Mouse (Mus musculus) cerebellum, adult (tissue): ENCODE data around the gene Cmtm8.

Experiments
- ATAC-seq: cut with Nextera tagmentation; 2 replicates; pipeline ENCODE4 v1.9.2; 2017; ENCODE audit warnings: mild to moderate bottlenecking, moderate library complexity, mixed read lengths; ENCODE audit not compliant: insufficient number of reproducible peaks, low FRiP score, low TSS enrichment

Cmtm8 gene

DNA sequence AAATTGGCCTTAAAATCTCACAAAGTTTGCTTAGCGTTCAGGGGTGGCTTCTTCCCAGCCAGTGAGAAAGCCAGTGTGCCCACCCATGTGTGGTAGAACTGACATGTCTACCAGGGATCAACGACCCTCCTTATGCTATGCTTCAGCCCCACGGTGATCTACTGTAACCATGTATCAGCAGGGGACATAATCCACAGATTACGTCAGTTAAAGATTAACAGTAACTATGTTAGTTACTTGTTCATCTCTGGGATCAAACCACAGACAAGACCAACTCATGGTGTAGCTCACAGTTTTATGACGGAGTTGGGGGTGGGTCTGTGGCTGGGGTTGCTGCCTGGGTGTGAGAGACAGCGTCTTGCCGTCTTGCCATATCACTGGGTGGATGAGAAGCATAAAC is 19.8 kb downstream of the Cmtm8 start:
- ATAC-seq = no peak

DNA sequence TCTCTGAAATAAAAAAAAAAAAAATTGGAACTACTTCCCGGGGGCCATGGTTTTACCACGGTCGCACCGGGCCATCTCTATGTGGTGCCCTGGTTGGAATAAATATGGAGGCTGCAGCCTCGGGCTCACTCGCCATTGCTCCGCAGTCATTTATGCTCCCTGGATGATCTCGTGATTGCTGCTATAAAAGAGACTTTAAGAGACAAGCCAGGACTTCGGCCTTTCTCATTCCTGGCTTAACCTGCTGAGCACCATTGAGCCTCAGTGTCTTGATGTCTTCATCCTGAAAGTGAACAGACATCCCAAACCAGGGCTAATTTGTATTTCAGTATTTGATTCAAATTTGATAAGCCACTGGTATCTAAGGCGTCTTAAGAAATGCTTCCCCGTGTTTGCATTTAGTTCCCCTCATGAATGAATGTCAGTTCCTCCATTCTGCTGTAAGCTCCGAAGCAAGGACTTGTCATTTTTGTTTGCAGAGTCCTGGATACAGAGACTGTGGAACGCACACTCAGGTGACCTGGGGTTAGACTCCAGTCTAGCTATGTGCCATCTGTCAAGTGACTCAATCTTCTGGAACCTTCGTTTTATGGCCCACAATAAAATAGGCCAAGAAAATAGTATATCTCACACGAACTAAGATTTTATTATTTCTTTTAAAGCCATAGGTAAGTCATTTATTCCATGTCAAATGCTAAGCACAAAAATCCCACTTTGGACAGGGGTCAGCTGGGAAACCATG is 22.2 kb downstream of the Cmtm8 start:
- no peak for ATAC-seq

DNA sequence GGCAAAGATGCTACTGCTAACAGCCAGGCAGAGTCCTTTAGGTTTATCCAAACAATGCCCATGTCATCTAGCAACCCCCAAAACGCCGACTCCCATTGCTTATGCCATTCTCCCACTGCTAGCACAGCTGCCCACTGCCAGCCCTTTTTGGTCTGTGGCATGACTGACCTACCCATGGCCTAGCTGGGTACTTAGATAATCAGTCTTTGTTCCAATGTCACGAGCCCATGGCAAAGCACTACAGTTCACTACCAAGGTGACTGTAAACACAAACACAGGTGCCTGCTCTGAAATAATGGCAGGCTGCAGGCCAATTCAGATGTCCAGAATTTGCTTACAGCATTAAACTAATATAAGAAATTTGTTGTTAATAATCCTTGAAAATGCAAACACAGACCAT is 25.0 kb downstream of the Cmtm8 start:
- no peak for ATAC-seq

DNA sequence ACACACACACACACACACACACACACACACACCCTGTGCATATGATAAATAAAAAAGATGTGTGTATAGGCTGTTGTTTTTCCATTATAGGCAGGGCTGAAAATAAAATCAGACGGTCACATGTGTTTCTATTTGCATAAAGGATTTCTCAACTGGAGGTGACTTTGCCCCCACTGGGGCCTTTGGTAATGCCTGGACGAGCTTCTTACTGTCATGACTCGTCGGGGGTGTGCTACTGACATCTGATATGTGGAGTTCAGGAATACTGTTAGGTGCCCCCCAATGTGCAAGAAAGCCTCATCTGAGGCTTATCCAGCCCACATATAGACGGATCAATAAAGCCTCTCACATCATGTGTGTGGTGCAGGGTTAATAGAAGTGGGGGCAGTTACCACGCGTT is 26.9 kb downstream of the Cmtm8 start:
- no peak for ATAC-seq

DNA sequence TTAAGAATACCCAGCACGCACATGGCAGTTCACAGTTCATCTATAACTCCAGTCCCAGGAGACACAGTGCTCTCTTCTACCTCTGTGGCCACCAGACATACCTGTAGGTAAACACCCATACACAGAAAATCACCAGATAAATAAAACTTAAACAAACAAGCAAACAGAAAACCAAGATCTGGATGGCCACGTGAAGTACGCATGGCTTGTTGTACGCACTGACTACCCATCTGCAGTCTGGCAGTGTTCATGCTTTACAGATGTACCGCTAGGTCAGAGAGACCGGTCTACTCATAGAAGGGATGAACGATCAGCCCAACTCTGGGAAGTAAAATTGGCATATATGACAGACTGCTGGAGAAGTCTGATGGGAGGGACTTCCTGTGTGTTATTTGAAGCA is 27.8 kb downstream of the Cmtm8 start:
- ATAC-seq = no peak

DNA sequence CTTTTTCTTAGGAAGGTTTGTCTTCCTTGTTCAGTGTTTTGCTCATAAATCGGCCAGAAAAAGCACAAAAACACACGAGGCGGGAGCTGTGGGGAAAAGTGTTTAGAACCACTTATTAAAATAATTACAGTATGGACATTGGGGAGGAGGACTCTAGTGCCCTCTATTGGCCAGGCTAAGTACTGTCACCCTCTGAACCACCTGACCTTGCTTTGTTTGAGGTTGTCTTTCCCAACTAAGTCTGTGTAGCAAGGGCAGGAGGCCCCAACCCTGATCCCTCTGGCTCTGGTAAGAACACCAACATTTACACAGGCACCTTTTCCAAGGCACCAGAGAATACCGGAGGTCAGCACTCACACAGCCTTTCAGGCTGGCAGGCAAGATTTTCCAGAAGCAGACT is 28.6 kb downstream of the Cmtm8 start:
- ATAC-seq = no peak

DNA sequence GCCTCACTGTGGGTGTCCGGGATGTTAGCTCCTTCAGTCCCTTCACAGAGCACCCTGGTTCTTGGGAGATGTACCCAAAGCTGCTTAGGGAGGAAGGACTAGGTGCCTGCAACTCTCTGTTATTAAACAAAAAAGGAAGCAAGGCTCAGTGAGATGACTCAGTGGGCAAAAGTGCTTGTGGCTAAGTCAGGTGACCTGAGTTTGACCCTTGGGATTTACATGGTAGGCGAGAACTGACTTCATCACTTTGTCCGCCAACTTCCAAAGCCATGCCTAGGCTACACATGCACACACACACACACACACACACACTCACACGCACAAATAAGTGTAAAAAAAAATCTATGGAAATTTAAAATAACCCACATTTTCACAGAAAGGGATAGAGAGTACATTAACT is 32.0 kb downstream of the Cmtm8 start:
- no peak for ATAC-seq

DNA sequence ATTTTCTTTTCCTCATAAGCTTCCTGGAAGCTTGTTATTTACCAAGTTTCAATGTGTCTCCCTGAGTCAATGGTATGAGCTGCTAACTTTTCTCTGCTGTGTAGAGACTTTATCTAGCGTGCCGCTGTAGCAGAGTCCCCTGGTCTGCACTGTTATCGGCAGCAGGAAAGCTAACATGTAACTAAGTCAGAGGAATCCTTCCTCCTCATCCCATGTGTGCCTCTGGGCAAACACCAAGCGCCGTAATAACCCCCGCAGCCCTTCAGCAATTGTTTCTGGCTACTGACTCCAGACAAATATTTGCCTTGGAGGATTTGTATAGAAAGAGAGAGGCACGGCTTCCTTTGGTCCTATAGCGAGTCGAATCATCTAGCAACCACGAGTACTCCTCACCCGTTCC is 33.1 kb downstream of the Cmtm8 start:
- ATAC-seq = no peak

DNA sequence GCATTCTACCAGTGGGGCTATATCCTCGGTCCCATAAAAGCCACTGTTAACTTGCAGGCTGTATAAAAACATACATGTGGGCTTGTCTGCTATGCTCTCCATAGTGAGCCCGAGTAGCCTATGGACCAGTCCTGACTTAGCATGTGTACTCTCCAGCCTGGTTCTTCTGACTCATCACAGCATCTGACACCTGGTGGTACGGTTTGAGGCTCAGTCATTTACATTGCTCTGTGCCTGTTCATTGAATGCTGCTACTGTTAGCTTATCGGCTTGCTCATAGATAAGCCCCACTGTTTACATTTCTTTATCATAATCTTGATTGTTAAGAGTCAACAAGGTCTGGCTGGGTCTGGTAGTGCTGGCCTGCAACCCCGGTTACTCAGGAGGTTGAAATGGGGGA is 35.3 kb downstream of the Cmtm8 start:
- no peak for ATAC-seq

DNA sequence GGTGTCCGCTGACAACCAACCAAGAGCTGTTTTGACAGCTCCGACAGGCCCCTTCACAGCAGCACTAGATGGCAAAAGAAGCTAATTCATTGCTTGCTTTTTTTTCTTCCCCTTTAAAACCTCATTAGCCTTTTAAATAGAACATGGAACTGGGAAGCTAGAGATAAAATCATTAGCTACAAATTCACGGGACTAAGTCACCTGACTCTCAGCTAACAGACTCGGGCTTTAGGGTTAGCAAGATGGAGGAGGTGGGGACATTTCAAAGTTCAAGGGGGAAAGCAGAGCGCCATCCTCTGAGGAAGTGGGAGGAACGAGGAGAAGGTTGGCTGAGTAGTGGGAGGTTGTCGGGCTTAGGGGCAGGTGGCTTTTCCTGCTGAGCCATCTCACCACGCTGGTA is 36.7 kb downstream of the Cmtm8 start:
- no peak for ATAC-seq

DNA sequence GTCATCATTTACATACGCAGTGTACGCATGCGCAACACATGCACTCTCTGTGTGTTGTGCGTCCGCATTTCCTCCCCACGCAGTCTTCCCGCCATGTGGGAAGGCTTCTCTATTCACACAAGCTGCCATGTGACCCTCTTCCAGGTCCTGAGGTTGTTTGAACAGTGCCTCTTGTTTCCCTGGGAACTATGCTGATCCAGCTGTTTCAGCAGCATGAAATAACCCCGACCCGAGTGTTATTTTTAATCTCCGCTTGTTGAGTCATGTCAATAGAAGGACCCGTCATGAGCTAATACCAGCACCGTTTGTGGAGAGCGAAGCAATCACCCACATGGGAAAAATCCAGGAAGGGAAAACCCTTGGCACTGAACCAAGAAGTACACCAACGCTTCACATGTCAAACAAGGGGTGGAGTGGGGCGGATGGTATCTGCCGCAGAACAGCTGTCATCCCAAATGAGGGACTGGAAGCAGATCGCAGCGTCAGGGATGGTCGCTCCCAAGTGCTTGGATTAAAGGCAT is 38.7 kb downstream of the Cmtm8 start:
- no peak for ATAC-seq

DNA sequence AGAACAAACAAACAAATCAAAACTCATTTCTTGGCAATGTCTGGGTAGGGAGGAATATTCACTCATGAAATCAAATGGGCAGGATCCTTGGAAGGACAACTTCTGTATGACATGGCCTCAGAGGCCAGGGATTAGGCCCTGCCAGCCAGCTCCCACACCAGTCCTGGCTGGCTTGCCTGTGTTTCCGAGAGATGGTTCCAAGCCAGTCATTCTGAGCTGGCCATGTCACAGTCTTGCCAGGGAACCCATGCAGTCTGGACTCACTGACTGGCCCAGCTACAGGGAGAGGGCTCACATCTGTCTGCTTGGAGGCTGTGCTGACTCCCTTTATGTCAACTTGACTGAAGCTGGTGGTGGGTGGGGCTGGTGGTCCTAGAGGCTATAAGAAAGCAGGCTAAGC is 41.8 kb downstream of the Cmtm8 start:
- no peak for ATAC-seq

DNA sequence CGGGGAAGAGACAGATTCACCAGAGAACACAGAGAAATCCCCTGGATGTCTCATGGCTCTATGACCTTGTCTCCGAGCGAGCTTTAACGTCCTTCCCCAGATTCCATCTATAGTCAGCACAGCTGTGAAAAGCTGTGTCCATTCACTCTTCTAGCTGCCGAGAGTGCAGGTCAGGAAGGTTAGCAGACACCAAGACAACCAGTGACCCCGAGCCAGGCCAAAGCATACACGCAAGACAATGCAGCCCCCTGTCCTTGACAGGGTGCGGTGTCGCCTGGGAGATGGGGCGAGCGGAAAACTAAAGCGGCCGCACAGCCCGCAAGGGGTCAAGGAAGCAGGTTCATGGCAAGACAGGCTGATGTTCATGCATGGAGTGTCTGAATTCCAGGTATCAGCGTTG is 42.7 kb downstream of the Cmtm8 start:
- no peak for ATAC-seq

DNA sequence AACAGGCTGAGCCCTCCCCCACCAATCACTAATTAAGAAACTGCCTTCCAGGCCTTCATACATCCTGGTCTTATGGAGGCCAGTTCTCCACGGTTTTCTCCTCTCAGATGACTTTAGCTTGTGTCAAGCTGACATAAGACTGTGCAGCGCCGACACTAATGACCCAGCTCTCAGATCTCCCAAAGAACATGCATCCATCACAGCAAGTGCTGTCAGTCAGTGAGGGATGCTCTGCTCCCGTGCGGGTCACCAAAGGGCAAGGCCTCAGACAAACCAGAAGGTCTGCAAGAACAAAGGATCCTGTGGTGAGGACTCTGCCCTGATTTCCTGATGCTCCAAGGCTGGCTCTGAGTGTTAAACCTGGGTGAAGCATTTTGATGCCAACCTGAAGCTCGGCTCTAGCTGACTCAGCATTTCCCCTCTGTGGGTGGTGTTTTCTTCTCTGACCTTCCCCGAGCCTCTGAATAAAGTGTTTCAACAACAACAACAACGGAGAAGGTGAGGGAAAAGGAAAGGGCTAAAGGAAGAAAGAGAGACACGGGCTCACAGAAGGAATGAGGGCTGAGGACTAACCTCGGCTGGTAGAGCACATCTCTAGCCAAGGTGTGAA is 44.4 kb downstream of the Cmtm8 start:
- no peak for ATAC-seq

DNA sequence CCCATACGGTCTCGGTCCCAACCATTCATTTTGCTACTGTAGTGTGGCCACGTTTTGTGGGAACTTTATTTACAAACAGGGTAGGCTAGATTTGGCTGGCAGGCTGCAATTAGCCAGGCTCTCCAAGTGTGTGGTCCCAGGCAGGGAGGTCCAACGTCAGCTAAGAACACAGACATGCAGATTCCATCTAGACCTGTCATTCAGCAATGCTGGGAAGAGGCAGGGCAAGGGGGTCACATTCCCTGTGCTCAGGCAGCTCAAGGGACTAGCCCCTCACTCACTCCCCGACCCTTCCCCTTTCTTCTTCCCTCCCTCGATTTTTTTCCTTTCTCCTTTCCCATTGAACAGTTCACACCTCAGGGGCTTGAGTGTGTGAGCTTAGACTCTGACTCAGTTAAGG is 45.1 kb downstream of the Cmtm8 start:
- ATAC-seq = no peak

DNA sequence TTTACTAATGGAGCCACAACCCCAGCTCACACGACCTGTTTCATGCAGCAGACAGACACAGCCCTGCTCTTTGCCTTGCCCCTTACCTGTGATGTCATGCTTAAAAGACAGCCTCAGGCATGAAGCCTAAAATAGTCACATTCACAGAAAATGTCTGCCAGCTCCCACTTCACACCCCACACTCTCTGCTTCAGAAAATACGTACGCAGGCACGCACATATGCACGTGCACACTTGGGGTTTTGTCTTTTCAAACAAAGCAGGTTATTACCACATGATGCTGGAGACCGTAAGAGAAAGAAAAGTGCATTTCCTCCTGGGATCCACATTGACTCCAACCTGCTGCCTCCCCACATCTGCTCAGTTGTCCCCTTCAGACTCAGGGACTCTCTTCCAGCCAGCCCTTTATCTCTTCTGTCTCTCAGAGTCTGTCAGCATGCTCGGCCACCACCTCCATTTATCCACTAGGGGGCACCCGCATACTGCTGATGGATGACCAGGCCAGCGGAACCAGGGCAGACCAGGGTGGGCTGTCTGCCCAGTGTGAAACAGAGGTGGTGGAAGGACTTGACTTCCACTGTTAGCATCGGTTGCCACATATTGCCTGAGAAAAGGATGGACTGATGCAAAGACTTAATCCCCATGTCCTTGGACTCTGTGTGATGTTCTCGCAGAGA is 46.5 kb downstream of the Cmtm8 start:
- ATAC-seq = peak; percentile 81; the same call in 1 of the 2 replicates

DNA sequence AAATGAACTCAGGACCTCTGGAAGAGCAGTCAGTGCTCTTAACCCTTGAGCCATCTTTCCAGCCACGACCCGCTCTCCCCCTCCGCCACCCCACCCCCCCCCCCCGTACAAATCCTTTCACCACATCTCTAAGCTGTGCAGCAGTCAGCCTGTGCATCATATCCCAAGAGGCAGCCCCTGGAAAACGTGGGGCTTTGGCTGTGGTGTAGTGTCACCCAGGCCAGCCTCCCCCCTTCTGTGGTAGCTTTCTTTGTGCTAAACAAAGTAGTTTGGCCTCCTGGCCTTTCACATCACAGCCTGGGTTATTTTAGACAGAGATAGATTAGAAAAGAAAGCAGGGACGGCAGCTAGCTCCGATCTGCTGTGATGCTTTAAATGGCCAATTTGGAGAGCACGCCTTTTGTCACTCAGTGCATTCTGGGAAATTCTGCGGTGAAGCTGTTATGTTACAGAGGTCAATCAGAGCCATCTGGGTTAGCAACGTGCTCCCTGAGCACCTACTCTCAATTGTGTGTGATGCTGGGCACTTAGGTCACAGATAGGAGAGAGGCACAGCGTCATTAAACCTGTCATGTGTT is 47.4 kb downstream of the Cmtm8 start:
- ATAC-seq = no peak

DNA sequence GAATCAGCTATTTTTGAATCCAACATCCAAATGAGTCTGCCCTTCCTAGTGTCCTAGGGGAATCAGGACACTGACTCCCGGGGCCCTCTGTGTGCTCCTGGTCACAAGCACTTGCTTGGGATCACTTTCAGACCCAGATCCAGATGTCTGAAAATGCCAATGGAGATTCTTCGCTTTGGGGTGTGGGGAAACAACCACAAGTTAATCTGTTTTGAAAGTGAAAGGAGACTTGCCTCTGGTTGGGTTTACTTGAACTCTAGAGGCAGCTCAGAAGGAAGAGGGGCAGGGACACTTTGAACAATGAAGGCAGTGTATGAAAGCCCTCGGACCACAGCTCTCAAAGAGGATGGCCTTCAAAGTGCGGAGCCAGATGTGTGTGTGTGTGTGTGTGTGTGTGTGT is 49.5 kb downstream of the Cmtm8 start:
- no peak for ATAC-seq

DNA sequence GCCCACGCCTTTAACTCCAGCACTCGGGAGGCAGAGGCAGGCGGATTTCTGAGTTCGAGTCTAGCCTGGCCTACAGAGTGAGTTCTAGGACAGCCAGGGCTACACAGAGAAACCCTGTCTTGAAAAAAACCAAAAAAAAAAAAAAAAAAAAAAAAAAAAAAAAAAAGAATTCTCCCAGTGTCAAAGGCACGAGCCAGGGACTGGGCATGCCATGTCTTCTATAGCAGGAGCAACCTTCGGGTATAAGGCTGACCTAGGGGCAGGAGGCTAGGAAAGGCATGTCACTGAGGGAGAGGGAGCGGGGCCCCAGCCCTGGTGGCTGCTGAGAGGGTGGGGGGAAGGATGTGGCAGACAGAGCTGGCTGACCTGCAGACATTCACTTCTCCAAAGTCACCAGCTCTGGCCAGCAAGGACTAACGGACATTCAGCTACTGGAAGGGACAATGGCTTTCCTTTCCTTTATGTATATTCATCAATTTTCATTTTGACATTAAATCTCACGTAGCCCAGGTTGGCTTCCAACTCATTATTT is 50.1 kb downstream of the Cmtm8 start:
- no peak for ATAC-seq

DNA sequence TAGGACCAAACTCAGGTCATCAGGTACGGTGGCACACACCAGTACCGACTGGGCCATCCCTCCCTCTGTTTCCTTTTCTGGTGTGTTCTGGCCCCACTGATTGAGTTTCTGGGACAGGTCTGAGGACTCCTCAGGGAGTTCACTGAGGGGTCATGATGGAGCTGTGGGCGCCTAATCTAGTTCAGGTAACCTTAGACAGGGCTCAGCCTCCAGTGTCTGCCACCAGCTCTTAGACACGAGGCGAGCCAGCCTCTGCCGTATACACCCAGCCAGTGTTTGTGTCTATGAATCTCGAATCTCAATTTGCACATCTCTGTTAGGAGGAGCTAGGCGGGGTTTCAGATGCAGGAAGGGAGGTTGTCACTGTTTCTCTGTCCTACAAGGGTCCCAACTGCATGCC is 54.0 kb downstream of the Cmtm8 start:
- no peak for ATAC-seq

DNA sequence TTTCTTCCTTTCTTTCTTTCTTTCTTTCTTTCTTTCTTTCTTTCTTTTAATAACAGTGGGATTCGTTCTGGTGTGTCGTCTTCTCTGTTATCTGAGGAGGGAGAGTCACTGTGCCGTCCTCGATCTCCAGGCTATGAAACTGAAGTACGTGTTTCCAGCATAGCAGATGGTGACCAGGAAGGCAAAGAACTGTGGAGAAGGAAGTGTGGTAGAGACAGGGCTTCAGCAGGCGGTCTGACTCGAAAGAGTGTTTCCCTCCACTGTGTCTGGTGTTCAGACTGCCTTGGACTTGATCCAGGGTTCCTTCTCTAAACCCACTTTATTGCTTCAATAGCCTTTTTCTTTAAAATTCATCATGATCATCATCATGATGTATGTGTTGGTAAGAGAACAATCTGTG is 54.4 kb downstream of the Cmtm8 start:
- ATAC-seq = no peak
